Mouse (Mus musculus) stomach, postnatal 0 days (tissue): ENCODE data around the gene Trdmt1.

Experiments used
- CTCF ChIP-seq: IDR thresholded peaks from 2 replicates; pipeline ENCODE4 v1.5.1; 2016; ENCODE audit warnings: antibody characterized with exemption, low read depth, mild to moderate bottlenecking, moderate library complexity
- EP300 ChIP-seq: optimal IDR thresholded peaks from 2 replicates; pipeline ENCODE3; 2016; ENCODE audit warnings: antibody characterized with exemption

- TF ChIP-seq CTCF (no peak), EP300 (no peak)
Measured at GRCm38 (mm10) chr2:13500298-13500999, 44.0 kb downstream of the Trdmt1 start.
